ENCODE assay signal across 27 mouse cellular contexts in genomic region chr4:99988771-99989170, GRCm38 (mm10). TPM values are rescaled to one million over a fixed set of nuclear protein-coding genes. Genes with fewer than 3 reads are reported as not detected.
DNase-seq lines count a peak whose midpoint lies in the region; ATAC-seq lines count a peak whose summit lies in the region.
"Had no signal": no experiment of that assay in that cellular context is flagged by ENCODE, and none has a peak within 500 bp of the region (broad histone marks: within the 10 kb centered on the region; RNA-seq: fewer than 3 reads in every experiment).

No protein-coding gene starts in this region.

- 0 out of 2 replicates have a peak, but pooled peaks cover 4% of the 10 kb centered on the region for H3K4me1 ChIP-seq in kidney, embryonic 14.5 days (ENCODE audit: control insufficient read depth, insufficient read depth, low read length)
- H3K4me1 ChIP-seq in brown adipose tissue, adult 24 weeks (ENCODE audit: control insufficient read depth, insufficient read depth, insufficient read length, low read length): peaks cover 3% of the 10 kb centered on the region; the same call in 1 of the 2 replicates
- H3K4me1 ChIP-seq: embryonic facial prominence, embryonic 13.5 days; forebrain, embryonic 10.5 days; heart, embryonic 15.5 days had no signal

- H3K9ac ChIP-seq in kidney, embryonic 14.5 days (ENCODE audit: low read depth, low read length): no peak overlapping the region
- H3K9ac ChIP-seq: embryonic facial prominence, embryonic 13.5 days; heart, embryonic 15.5 days; hindbrain, embryonic 14.5 days; liver, embryonic 14.5 days; midbrain, embryonic 15.5 days had no signal

- peak; percentile 65 for DNase-seq in kidney, postnatal 10 days
- DNase-seq in gastrocnemius, adult 18-20 months (ENCODE audit: low spot score): peak; percentile 55
- DNase-seq in gastrocnemius, postnatal 25 days: peak; percentile 64
- no peak for DNase-seq in right cerebral cortex, postnatal 10 days (ENCODE audit: low spot score in 2 of 2)
- DNase-seq in right cerebral cortex, adult 2 months (ENCODE audit: low spot score in 2 of 2): no peak
- DNase-seq: adrenal gland, postnatal 14 days; cerebellum, adult 11-12 months; cerebellum, adult 9-11 months; embryo, embryonic 11 days; liver; lung, adult 2 months; right cerebral cortex, postnatal 4 days; thymus, postnatal 14 days had no signal

- H3K4me2 ChIP-seq in kidney, embryonic 14.5 days (replicated peaks; ENCODE audit: low read depth, low read length): no peak overlapping the region
- H3K4me2 ChIP-seq: embryonic facial prominence, embryonic 13.5 days; heart, embryonic 15.5 days; hindbrain, embryonic 14.5 days; midbrain, embryonic 15.5 days had no signal

- H3K27ac ChIP-seq in kidney, embryonic 14.5 days (ENCODE audit: low read depth, low read length): no peak overlapping the region
- 0 out of 2 replicates have a peak overlapping the region, but pooled peaks have one; percentile 12 for H3K27ac ChIP-seq in brown adipose tissue, adult 24 weeks (replicated peaks; ENCODE audit: low read depth, low read length)
- H3K27ac ChIP-seq: embryonic facial prominence, embryonic 13.5 days; forebrain, embryonic 10.5 days; heart, embryonic 10.5 days; heart, embryonic 15.5 days; hindbrain, embryonic 14.5 days; layer of hippocampus, adult 2 months; liver, embryonic 14.5 days; midbrain, embryonic 15.5 days had no signal

- H3K4me3 ChIP-seq in kidney, embryonic 14.5 days (ENCODE audit: low read length): no peak overlapping the region
- H3K4me3 ChIP-seq in brown adipose tissue, adult 24 weeks (ENCODE audit: insufficient read depth, low read depth, low read length): no peak overlapping the region
- H3K4me3 ChIP-seq: embryonic facial prominence, embryonic 13.5 days; forebrain, embryonic 10.5 days; heart, embryonic 10.5 days; heart, embryonic 15.5 days; layer of hippocampus, adult 2 months; midbrain, embryonic 10.5 days; midbrain, embryonic 15.5 days had no signal

- H3K9me3 ChIP-seq in kidney, embryonic 14.5 days (ENCODE audit: control insufficient read depth, low read length): no peaks in the 10 kb centered on the region
- H3K9me3 ChIP-seq: embryonic facial prominence, embryonic 13.5 days; forebrain, embryonic 10.5 days; heart, embryonic 10.5 days; heart, embryonic 15.5 days; midbrain, embryonic 10.5 days; midbrain, embryonic 15.5 days had no signal

- WGBS in kidney, embryonic 14.5 days: 58% methylated on average over 7 of the region's 7 CpGs

- no peak for ATAC-seq in kidney, embryonic 14.5 days (ENCODE audit: low FRiP score, low TSS enrichment)
- ATAC-seq: CD4-positive, CD25-positive, alpha-beta regulatory T cell, adult 4 months; forebrain, embryonic 16.5 days; intestine, postnatal 0 days; midbrain, embryonic 15.5 days had no signal

- H3K36me3 ChIP-seq in kidney, embryonic 14.5 days (ENCODE audit: control insufficient read depth, insufficient read depth, low read length): no peaks in the 10 kb centered on the region
- H3K36me3 ChIP-seq: embryonic facial prominence, embryonic 13.5 days; midbrain, embryonic 10.5 days; midbrain, embryonic 15.5 days had no signal

- no peaks in the 10 kb centered on the region for H3K27me3 ChIP-seq in kidney, embryonic 14.5 days (ENCODE audit: control insufficient read depth, insufficient read depth, low read length)
- H3K27me3 ChIP-seq: embryonic facial prominence, embryonic 13.5 days; heart, embryonic 15.5 days; midbrain, embryonic 15.5 days had no signal

RNA-seq across cellular contexts. Expression of gene Itgb3bp, which starts 59.2 kb away (rescaled TPM):
- 39.6 and 63.4 TPM in 2 replicates for polyA plus RNA-seq in kidney, embryonic 14.5 days (2014; fragmentation: Nextera tagmentation; extraction: Ambion mirVana)
- polyA plus RNA-seq in brown adipose tissue, adult 24 weeks (2012; ENCODE audit: insufficient read depth, insufficient read length, missing spikeins): 9.7 and 18.2 TPM in 2 replicates
- 1 to 10 TPM; 4.2 to 4.3 TPM for total RNA-seq in gastrocnemius, adult 18-20 months (2021)
- 1 to 10 TPM; 3.6 to 4.7 TPM for total RNA-seq in gastrocnemius, postnatal 25 days (2021)

RNA-seq across cellular contexts. Expression of gene Pgm1, which starts 59.6 kb away (rescaled TPM):
- 37.0 and 58.3 TPM in 2 replicates for polyA plus RNA-seq in kidney, embryonic 14.5 days (2014; fragmentation: Nextera tagmentation; extraction: Ambion mirVana)
- 239 and 244 TPM in 2 replicates for polyA plus RNA-seq in brown adipose tissue, adult 24 weeks (2012; ENCODE audit: insufficient read depth, insufficient read length, missing spikeins)
- total RNA-seq in gastrocnemius, adult 18-20 months (2021): 1,000 to 10,000 TPM in 1 of 2 experiments, 100 to 1,000 TPM in 1; 993 to 1,171 TPM
- 1,000 to 10,000 TPM in 1 of 2 experiments, 100 to 1,000 TPM in 1; 832 to 1,031 TPM for total RNA-seq in gastrocnemius, postnatal 25 days (2021)

Comparison
In these comparisons a context has a peak if more than half of its experiments do, and no peak if none do; other contexts are left out.
1. DNase-seq: peak in kidney, postnatal 10 days (single experiment), gastrocnemius, adult 18-20 months (single experiment) and gastrocnemius, postnatal 25 days (single experiment); none in right cerebral cortex, postnatal 10 days (0 of 2) and right cerebral cortex, adult 2 months (0 of 2).